Mouse (Mus musculus) E14TG2a.4 (cell line): ENCODE data around the gene Gm21985.

ENCODE experiments used
- CTCF ChIP-seq: conservative IDR thresholded peaks from 2 replicates; pipeline ENCODE4 v1.5.1; 2014; ENCODE audit warnings: low read length
- NANOG ChIP-seq: IDR thresholded peaks from 2 replicates; pipeline ENCODE4 v1.6.1; 2014; ENCODE audit warnings: borderline replicate concordance, low read length, mixed read lengths
- POU5F1 ChIP-seq: IDR thresholded peaks from 2 replicates; pipeline ENCODE4 v1.6.1; 2014; ENCODE audit warnings: low read length, borderline replicate concordance

- no peak for TF ChIP-seq CTCF
- no peak for TF ChIP-seq POU5F1
- no peak for TF ChIP-seq NANOG
These were observed 108.5 kb downstream of the Gm21985 start for GRCm38 (mm10) chr2:112374610-112375009.
